Mouse (Mus musculus): ENCODE results near the gene Syt13.

Syt13 gene

DNA sequence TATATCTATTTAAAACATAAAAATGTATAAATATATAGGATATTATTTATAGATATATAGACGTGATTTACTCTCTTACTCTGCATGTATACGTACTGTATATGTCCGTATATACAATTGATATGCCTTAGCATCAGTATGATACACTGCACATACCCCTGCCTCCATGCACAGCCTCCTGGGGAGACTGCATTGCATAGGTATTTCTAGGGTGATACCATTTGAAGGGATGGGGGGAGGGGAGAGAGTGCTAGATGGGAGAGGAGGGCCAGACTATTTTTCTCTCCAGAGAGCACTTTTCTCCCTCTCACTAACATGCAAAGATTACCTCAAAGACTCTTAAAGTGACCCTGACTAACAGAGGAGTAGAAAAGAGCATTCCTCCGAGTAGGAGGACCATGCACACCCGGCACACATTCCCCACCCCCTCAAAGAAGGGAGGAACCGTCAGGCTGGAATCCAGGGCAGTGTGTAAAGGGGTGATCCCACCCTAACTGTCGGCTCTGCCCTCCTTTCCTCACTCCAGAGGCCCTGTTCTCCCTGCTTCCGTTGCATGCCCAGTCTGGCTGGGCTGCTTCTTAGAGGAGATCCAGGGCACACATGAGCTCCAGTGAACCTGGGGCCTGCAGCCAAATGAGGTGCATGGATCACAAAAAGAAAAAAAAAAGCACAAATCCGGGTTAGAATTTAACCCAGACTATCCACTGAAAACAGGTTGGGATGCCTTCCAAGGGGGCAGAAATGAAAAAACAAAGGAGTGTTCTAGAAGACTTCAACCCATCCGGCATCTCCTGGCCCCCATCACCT lies 52.3 kb downstream of the Syt13 start:
- no peak for DNase-seq

- DNase-seq = no peak
Measured at GRCm38 (mm10) chr2:92967839-92968166, 52.9 kb downstream of the Syt13 start.

GRCm38 (mm10) chr2:92971069-92971468 lies 56.2 kb downstream of the Syt13 start:
- DNase-seq = no peak

- peak; percentile 59 for DNase-seq
Measured at GRCm38 (mm10) chr2:92971536-92971935, 56.6 kb downstream of the Syt13 start.

GRCm38 (mm10) chr2:92972071-92972470 lies 57.2 kb downstream of the Syt13 start:
- peak; percentile 60 for DNase-seq

DNA sequence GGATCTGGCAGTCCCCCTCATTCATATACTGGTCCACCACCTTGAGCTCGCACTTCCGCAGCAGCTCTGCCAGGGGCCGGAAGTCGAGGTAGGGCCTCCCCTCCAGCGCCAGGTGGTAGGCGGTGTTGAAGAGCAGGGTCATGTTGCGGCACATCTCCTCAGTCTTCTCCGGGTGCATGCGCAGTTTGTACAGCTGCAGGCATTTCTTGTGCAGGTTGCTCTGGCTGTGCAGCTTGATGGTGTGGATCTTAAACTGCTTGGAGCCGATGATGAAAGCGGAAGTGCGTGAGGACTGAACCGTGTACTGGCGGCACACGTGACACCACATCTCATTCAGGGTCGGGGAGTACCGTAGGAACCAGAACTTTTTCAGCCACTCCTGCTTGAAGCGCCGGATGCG lies 58.7 kb downstream of the Syt13 start:
- DNase-seq = no peak

GRCm38 (mm10) chr2:92975031-92975790 lies 60.3 kb downstream of the Syt13 start:
- no peak for DNase-seq

DNA sequence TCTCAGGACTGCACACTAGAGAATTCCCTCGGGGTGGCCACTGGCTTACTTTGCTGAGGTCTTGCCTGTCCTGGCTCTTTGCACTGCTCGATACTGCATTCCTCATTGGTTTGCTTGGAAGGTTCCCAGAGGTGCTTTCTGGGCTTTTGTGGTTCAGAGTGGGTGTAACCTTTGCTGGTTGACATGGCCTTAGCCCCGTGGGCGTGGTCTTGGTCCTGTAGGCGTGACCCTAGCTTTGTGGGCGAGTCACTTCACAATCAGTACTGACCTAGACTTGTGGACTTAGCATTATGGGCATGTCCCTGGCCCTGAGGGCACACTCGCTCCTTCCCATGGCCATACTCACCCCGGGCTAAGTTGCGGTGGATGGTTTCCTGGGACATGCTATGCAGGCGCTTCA lies 65.3 kb downstream of the Syt13 start:
- DNase-seq = no peak

- DNase-seq = no peak
Measured at GRCm38 (mm10) chr2:92982591-92983272, 67.8 kb downstream of the Syt13 start.

GRCm38 (mm10) chr2:92983273-92983620 lies 68.3 kb downstream of the Syt13 start:
- no peak for DNase-seq

GRCm38 (mm10) chr2:92984321-92985108 lies 69.6 kb downstream of the Syt13 start:
- DNase-seq = no peak

- DNase-seq = no peak
Measured at GRCm38 (mm10) chr2:92985171-92985570, 70.3 kb downstream of the Syt13 start.

- no peak for DNase-seq
Measured at GRCm38 (mm10) chr2:92985600-92985999, 70.7 kb downstream of the Syt13 start.

DNA sequence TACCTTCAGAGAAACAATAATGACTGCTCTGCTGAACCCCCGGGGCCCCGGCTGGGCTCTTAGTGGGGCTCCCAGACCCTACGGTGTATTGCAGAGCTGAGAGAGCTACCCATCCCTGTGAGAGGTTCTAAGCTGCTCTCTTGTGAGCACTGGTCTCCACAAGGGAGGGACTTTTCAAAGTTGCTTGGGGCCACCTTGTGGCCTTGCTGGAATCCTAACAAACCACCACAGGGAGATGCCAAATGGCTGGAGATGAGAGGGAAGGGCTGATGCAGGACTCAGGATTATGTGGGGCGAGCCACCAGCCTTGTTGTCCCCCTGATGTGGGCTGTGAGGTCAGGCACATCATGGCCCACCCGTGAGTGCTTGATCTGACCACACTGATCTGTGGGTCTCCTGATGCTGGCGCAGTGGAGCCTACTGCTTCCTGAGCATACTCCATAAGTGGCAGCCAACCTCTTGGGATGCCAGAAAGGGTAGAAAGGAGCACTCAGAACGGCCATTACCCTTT lies 72.3 kb downstream of the Syt13 start:
- no peak for DNase-seq

DNA sequence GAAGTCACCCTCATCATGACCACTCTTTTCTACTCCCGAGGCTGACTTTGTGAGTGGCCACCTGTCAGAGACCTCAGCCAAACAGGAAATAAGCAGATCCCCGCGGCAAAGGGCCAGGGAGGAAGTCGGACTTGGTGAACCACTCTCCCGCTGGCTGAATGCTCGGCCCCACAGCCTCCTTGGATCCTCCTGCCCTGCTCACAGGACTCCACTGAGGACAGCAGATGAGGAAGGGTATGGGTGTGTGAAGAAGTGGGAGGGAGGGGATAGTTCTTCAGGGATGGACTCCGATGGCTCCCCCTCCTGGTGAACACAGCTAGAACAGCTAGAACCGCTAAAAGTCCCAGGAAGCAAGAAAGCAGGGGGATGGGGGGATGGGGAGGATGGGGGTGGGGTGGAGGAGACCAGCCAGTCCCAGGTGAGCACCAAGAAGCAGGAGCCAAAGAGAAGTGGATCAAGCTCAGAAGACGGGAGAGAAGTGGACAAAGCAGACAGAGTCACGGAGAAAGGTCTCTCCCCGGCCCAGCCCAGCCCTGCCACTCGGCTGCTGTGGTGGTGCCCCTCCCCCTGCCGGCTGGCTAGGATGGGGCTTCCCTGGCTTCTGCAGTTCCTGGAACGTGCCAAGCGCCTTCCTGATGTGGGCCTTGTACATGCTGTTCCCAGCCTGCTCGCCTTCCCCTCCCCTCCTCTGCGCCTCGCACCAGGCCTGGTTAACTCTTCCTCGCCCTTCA lies 73.2 kb downstream of the Syt13 start:
- peak; percentile 69 for DNase-seq

DNA sequence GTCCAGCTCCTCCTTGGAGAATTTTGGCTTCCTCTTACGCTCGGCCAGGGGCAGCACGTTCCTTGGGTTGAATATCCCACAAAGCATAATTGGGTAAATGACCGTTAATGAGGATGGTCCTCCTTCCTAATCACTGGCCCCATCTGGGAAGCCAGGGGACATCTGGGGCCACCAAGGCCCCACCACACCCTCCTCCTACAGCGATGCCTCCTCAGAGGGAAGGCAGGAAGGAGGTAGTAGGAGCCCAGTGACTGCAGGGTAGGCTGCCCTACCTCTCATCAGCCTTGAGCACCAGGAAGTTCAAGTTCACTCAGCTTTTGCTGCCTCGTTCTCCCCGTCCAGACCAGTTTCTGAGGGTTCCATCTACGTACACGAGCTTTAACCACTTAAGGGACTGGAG lies 74.7 kb downstream of the Syt13 start:
- no peak for DNase-seq

DNA sequence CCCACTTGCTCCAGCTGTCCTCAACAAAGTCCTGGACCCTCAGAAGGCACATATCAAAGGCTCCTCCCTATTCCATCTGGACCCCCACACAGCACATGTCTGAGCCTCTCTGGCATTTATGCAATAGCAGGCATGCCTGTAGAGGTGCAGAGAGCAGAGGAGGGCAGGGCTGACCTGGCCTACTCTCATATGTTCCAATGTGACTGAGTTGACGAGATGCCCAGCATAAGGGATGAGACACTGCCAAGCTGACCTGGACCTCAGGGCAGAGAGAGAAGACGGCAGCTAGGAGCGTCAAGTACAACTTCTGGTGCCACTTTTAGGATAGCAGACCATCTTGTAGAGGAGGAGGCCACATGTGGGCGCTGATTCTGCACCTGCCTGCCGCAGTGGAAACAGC lies 77.1 kb downstream of the Syt13 start:
- DNase-seq = no peak

DNA sequence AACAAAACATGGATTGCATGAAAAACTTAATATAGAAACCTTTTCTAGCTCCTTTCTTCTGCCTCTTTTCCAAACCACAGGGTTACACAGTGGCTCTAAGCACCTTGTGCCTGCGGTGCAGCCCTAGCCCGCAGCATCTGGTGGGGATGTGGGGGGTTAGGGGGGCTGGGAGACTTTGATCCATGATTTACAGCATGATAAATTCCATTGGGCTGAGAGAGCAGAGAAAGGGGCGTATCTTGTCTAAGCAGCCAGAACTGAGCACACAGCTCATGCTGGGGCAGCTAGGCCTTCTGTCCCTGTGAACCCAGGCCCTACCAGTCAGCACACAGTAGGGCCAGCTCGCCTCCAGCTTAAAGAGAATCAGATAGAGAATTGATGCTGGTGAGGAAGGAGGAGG lies 90.1 kb downstream of the Syt13 start:
- no peak for DNase-seq
